Mouse (Mus musculus) stomach, embryonic 15.5 days (tissue): Measurements from ENCODE around the gene Dpp6. TPM values are rescaled to one million over a fixed set of nuclear protein-coding genes. Genes with fewer than 3 reads are reported as not detected.

Experiments
- ATAC-seq: fragments of 200-750 bp; cut with Nextera tagmentation; 2 replicates; pipeline ENCODE4 v1.8.0; 2017; ENCODE audit warnings: low read depth, moderate number of reproducible peaks, moderate TSS enrichment; ENCODE audit not compliant: insufficient read depth, low FRiP score
- H3K27ac ChIP-seq: fragments of 300-500 bp; sonication (generic); 2 replicates; pipeline ENCODE4 v1.5.1; 2015; ENCODE audit warnings: mild to moderate bottlenecking, inconsistent platforms
- H3K27me3 ChIP-seq: fragments of 300-500 bp; sonication (generic); replicated peaks from 2 replicates; pipeline ENCODE4 v1.6.1; 2015; ENCODE audit warnings: inconsistent platforms
- H3K36me3 ChIP-seq: fragments of 300-500 bp; sonication (generic); 2 replicates; pipeline ENCODE4 v1.6.1; 2015; ENCODE audit warnings: inconsistent platforms
- H3K4me1 ChIP-seq: fragments of 300-500 bp; sonication (generic); 2 replicates; pipeline ENCODE4 v1.6.1; 2015; ENCODE audit warnings: inconsistent platforms
- H3K4me2 ChIP-seq: fragments of 300-500 bp; sonication (generic); 2 replicates; pipeline ENCODE4 v1.6.1; 2015; ENCODE audit warnings: mild to moderate bottlenecking, inconsistent platforms
- H3K4me3 ChIP-seq: fragments of 300-500 bp; sonication (generic); replicated peaks from 2 replicates; pipeline ENCODE4 v1.5.1; 2015; ENCODE audit warnings: inconsistent platforms
- H3K9ac ChIP-seq: fragments of 300-500 bp; sonication (generic); 2 replicates; pipeline ENCODE4 v1.6.1; 2015; ENCODE audit warnings: inconsistent platforms
- H3K9me3 ChIP-seq: fragments of 300-500 bp; sonication (generic); 2 replicates; pipeline ENCODE4 v1.6.1; 2016; ENCODE audit warnings: inconsistent platforms
- WGBS: fragments of 180-500 bp; shearing (Covaris S2); methylation state at CpG from one replicate; pipeline ENCODE4 v1.1.7; 2015; 5-methylcytosine and 5-hydroxymethylcytosine counted together
- polyA plus RNA-seq: library from polyadenylated mRNA; unstranded; fragments of >200 nt; fragmentation: Nextera tagmentation; extraction: Ambion mirVana; gene quantifications from 2 replicates; pipeline ENCODE4 v1.2.1, GENCODE M21; 2015

The Dpp6 gene
- polyA plus RNA-seq, 1 experiment from 2014 or later: 2.4 TPM

DNA sequence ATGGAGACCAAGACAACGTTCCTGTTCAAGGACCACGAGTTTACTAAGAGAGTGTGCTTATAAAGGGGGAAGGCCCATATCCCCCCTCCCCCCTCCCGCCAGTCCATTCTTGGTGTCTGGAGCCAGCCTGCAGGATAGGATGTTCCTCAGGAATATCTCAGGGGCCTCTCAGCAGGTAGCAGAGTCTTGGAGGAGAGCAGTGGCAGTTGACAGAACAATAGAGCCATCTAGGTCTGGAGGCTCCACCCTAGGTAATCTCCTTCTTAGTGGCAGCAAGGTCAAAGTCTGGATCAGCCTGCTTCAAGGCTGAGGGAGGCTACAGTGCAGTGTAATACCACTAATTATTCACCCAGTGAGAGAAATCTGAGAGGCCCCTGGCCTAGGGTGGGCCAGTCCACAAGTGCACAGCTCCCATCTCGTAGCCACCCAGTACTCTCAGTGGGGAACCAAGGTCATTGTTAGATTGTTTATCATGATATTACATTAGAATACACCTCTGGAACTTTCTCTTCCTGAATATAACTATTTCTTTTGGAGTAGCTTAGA lies 604.2 kb downstream of the Dpp6 start:
- no peak for ATAC-seq
- Histone ChIP-seq H3K9ac (no peak overlapping the region), H3K9me3 (no peaks in the 10 kb centered on the region), H3K4me1 (no peaks in the 10 kb centered on the region), H3K36me3 (no peaks in the 10 kb centered on the region), H3K27ac (no peak overlapping the region), H3K4me3 (no peak overlapping the region), H3K27me3 (no peaks in the 10 kb centered on the region), H3K4me2 (no peak overlapping the region)
- 64% methylated on average over 4 of the region's 4 CpGs for WGBS

DNA sequence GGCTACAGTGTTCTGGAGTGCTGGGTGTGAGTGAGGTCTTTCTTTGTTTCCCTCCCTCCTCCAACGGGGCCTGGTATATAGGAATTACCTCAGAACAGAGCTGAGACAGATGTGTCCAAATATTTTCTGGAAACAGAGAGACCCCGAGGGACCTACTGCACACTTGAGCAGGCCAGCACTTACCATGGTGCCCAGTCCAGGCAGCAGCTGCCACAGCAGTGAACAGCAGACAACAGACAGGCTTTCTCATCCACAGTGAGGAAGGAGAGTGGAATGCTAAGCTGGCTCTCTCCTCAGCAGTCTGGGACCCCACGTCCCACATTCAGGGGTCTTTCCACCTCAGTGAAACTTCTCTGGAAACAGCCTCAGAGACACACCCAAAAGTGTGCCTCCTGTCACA lies 606.8 kb downstream of the Dpp6 start:
- no peaks in the 10 kb centered on the region for H3K27me3 ChIP-seq

DNA sequence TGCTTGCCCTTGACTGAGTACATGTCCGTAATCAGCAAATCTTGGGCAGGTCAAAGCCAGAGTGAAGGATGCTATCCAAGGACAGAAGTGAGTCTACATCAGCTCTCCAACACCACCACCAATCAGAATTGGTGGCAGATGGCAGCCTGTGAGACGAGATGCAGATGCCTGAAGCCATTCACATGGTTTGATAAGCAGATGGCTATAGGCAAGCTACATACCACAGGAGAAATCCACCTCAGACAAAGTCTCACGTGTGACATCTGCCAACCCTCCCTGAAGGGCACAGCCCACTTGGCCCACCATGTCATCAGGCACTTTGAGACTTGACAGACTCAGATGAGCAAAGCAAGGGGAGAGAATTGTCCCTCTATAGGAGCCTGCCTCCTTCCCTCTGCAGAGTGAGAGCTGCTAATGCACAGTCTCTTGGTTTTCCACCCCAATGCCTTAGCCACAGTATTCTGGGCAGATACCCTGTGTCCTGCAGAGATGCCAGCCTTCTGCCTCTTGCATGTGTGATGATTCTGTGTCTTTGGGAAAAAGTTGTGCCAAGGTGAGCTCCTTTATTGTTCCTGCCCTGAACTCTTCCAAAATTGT lies 607.6 kb downstream of the Dpp6 start:
- Histone ChIP-seq H3K4me2 (no peak overlapping the region), H3K4me1 (no peaks in the 10 kb centered on the region), H3K9ac (no peak overlapping the region), H3K27ac (no peak overlapping the region), H3K4me3 (no peak overlapping the region), H3K27me3 (no peaks in the 10 kb centered on the region), H3K9me3 (no peaks in the 10 kb centered on the region), H3K36me3 (no peaks in the 10 kb centered on the region)
- WGBS: 62% methylated on average over 3 of the region's 3 CpGs
- ATAC-seq: no peak

More for the DNA sequence above, 606.8 kb downstream of the Dpp6 start:
- Histone ChIP-seq H3K4me1 (no peaks in the 10 kb centered on the region), H3K36me3 (no peaks in the 10 kb centered on the region), H3K4me2 (no peak overlapping the region), H3K27ac (no peak overlapping the region), H3K4me3 (no peak overlapping the region), H3K9me3 (no peaks in the 10 kb centered on the region), H3K9ac (no peak overlapping the region)
- 63% methylated on average over 3 of the region's 3 CpGs for whole genome bisulfite sequencing
- ATAC-seq: no peak; the same call in 1 of the 2 replicates

DNA sequence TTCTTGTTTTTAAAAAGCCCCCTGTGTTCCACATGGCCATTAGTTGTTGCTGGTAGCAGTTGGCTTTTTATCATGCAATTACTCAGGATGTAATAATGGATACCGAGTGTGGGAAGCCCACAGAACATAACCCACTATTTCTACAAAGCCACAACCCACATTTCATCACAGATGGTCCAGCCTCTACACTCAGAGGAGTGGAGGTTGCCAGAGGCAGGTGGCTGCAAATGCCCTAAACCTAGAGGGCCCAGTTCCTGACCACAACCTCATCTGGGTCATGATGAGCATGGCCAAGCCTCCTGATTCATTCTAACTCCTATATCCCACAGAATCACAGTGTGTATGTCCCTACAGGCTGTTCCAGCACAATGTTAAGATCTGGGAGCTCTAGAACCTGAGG lies 609.2 kb downstream of the Dpp6 start:
- no peaks in the 10 kb centered on the region for H3K36me3 ChIP-seq
- ATAC-seq: no peak
- WGBS: 79% methylated on average over 1 of the region's 1 CpGs

DNA sequence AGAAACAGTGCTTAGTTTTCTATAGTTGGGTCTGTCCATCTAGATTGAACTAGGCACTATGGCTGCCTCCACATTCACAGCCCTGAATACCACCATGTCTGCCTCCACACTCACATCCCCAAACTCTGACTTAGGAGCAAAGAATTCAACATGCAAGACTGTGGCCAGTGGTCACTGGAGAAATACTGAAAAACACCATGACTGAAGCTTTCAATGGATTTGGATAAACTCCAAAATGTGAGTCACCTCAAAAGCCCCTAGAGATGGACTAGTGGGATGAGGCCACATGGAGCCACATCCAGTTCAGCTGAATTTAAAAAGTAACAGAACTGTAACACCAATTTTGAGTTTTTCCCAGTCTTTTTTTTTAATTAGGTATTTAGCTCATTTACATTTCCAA lies 616.6 kb downstream of the Dpp6 start:
- no peak overlapping the region for H3K4me3 ChIP-seq
- no peak for ATAC-seq

More for the DNA sequence above, 609.2 kb downstream of the Dpp6 start:
- no peak overlapping the region for H3K9ac ChIP-seq
- no peaks in the 10 kb centered on the region for H3K9me3 ChIP-seq
- H3K27ac ChIP-seq: no peak overlapping the region
- no peaks in the 10 kb centered on the region for H3K27me3 ChIP-seq
- no peak overlapping the region for H3K4me2 ChIP-seq
- H3K4me1 ChIP-seq: no peaks in the 10 kb centered on the region
- no peak overlapping the region for H3K4me3 ChIP-seq

DNA sequence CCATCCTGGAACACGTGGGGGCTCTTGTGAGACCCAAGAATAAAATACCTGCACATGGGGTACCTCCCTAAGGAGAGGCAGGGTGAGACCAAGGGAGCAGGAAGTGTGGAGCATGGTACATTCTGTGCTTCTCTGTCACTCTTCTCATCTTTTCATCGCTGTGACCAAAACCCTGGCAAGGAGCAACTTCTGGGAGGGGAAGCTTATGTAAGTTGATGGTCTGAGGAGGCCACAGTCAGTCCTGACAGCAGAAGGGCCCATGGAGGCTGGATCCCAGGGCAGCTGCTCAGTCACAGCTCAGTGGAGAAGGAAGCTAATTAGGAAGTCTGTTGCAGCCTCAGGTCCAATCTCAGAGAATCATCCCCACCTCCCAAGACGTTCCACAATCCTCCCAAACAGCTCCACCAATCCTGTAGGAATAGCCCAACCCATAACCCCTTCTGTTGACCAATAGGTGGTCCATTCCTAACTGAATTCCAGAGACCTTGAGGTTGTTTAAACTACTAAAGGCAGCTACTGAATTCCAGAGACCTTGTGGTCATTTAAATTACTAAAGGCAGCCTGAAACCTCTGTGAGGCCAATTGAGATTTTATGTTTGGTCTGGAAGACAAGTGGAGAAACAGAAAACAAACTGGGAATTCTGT lies 636.3 kb downstream of the Dpp6 start:
- Histone ChIP-seq H3K9me3 (no peaks in the 10 kb centered on the region), H3K9ac (no peak overlapping the region), H3K27me3 (no peaks in the 10 kb centered on the region), H3K27ac (no peak overlapping the region), H3K4me3 (no peak overlapping the region), H3K36me3 (no peaks in the 10 kb centered on the region), H3K4me2 (no peak overlapping the region), H3K4me1 (no peaks in the 10 kb centered on the region)
- ATAC-seq: no peak
- WGBS: 34% methylated on average over 3 of the region's 3 CpGs

More for the DNA sequence above, 616.6 kb downstream of the Dpp6 start:
- Histone ChIP-seq H3K27me3 (no peaks in the 10 kb centered on the region), H3K27ac (no peak overlapping the region), H3K4me2 (no peak overlapping the region), H3K4me1 (no peaks in the 10 kb centered on the region), H3K9me3 (no peaks in the 10 kb centered on the region), H3K36me3 (no peaks in the 10 kb centered on the region), H3K9ac (no peak overlapping the region)

DNA sequence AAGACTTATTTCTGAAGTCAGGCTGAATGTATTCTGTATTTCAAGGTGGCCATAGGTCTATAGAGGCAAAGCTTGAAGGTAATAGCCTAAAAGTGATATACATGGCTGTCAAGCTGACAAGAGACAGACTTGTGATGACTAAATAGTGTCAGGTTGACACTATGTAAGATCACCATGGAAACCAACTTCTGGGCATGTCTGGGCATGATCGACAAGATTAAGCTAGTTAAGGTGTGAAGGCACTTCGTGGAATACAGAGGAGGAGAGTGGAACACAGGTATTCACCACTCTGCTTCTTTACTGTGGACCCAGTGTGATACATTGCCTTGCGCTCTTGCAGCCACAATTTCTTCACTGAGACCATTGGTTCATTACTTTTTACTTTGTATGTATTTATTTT lies 637.4 kb downstream of the Dpp6 start:
- no peak overlapping the region for H3K9ac ChIP-seq
- no peaks in the 10 kb centered on the region for H3K4me1 ChIP-seq
- H3K27ac ChIP-seq: no peak overlapping the region
- 74% methylated on average over 3 of the region's 3 CpGs for WGBS
- no peak for ATAC-seq
- no peaks in the 10 kb centered on the region for H3K36me3 ChIP-seq
- no peak overlapping the region for H3K4me2 ChIP-seq
- no peaks in the 10 kb centered on the region for H3K9me3 ChIP-seq
- H3K4me3 ChIP-seq: no peak overlapping the region
- no peaks in the 10 kb centered on the region for H3K27me3 ChIP-seq

DNA sequence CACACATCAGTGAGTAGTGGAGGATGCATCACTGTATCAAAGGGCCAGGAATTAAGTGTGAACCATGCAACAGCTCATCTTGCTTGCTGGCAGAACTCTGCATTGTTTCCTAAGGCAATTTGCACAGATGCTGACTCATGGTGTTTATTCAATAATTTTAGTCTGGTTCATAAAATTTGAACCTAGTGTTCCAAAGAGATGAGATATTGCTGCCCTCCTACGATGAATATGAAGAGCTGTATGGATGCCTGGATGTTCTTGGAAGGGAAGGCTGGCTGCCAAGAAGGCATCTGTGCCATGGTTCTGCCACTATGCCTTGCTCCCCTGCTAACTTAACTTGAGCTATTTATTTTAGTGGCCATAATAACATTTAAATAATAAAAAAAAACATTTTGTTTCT lies 640.0 kb downstream of the Dpp6 start:
- Histone ChIP-seq H3K27me3 (no peaks in the 10 kb centered on the region), H3K9me3 (no peaks in the 10 kb centered on the region), H3K27ac (no peak overlapping the region), H3K4me1 (no peaks in the 10 kb centered on the region), H3K4me2 (no peak overlapping the region), H3K9ac (no peak overlapping the region), H3K36me3 (no peaks in the 10 kb centered on the region), H3K4me3 (no peak overlapping the region)
- 86% methylated on average over 1 of the region's 1 CpGs for WGBS
- no peak for ATAC-seq

DNA sequence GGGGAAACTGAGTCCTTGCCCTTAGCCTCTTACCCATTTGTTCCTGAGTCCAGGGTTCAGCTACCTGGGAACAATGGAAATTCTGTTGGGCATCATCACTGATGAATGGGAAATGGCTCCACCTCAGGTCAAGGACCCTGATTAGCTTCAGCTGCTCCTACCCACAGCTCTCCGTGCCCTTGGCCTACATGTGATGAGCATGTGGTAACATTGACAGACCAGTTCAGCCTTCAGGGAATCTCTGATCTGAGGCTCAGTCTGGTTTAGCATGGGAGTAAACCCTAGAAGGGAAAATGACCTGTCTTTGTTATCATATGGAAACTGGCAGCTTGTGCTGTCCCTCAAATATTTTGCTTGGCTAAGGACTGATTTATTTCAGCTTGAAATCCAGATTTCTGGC lies 640.7 kb downstream of the Dpp6 start:
- no peaks in the 10 kb centered on the region for H3K9me3 ChIP-seq
- H3K9ac ChIP-seq: no peak overlapping the region
- H3K36me3 ChIP-seq: no peaks in the 10 kb centered on the region
- ATAC-seq: no peak
- H3K27me3 ChIP-seq: no peaks in the 10 kb centered on the region
- no peak overlapping the region for H3K27ac ChIP-seq
- 46% methylated on average over 1 of the region's 1 CpGs for WGBS
- no peak overlapping the region for H3K4me2 ChIP-seq
- H3K4me1 ChIP-seq: no peaks in the 10 kb centered on the region
- no peak overlapping the region for H3K4me3 ChIP-seq

DNA sequence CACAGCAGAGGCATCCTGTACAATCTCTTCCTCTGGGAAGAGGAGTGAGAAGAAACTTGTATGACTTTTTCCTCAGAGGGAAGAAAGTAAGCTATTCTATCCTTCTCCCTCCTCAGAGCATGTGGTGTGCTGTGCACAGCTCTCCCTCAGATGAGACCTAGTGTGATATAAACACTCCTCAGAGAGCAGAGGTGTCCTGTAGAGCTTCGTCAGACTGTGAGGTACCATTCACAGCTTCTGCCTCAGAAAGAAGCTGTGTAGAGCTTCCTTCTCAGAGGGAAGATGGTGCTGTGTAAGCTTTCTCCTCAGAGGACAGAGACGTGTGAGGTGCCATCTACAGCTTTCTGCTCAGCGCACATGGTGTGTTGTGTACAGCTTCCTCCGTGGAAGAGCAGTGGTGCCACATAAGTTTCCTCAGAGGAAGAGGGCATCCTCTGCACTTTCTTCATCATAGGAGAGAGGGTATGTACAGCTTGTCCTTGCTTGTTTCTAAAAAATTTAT lies 658.0 kb downstream of the Dpp6 start:
- Histone ChIP-seq H3K27ac (no peak overlapping the region), H3K36me3 (no peaks in the 10 kb centered on the region), H3K9ac (no peak overlapping the region), H3K4me1 (no peaks in the 10 kb centered on the region), H3K9me3 (no peaks in the 10 kb centered on the region), H3K4me3 (no peak overlapping the region), H3K4me2 (no peak overlapping the region), H3K27me3 (no peaks in the 10 kb centered on the region)
- no peak for ATAC-seq
- 74% methylated on average over 4 of the region's 4 CpGs for WGBS

DNA sequence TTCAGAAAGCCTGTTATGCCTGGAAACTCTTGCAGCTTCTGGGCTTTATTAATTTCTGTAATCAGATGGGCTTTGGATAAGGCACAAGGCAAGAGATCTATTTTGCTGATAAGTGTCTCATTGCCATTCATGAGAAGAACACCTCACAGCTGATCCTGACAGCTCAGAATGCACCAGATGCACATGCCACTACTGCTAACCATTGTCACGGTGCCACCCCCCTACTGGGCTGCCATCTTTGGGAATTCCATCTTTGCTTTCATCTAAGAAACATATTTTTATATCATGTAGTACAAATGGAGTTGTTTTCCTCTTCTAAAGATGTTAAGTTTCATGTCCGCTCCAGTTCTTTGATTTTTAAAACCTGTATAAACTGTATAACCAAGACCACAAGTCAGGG lies 664.7 kb downstream of the Dpp6 start:
- no peak overlapping the region for H3K4me3 ChIP-seq
- whole genome bisulfite sequencing: 80% methylated on average over 2 of the region's 2 CpGs

DNA sequence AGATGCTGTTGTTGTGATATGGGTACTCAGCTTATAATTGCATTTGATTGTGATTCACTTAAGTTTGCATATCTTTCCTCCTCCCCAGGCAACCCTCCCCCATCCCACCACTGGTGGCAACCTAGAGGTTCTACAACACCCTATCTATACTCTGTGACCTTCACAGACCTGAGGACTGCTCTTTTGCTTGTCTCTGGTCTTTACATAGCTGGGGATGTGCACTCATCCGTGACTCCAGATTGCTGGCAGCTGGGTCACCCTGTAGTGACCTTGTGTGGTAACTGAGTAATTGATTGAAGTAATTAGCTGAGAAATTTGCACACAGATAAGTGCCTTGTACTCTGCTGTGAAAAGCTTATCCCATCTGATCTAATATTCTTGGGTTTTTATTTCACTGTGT lies 669.1 kb downstream of the Dpp6 start:
- Histone ChIP-seq H3K27me3 (no peaks in the 10 kb centered on the region), H3K4me3 (no peak overlapping the region), H3K4me1 (no peaks in the 10 kb centered on the region), H3K9me3 (no peaks in the 10 kb centered on the region), H3K36me3 (no peaks in the 10 kb centered on the region), H3K4me2 (no peak overlapping the region), H3K9ac (no peak overlapping the region), H3K27ac (no peak overlapping the region)
- 26% methylated on average over 1 of the region's 1 CpGs for WGBS
- ATAC-seq: no peak

More for the DNA sequence above, 664.7 kb downstream of the Dpp6 start:
- Histone ChIP-seq H3K36me3 (no peaks in the 10 kb centered on the region), H3K27ac (no peak overlapping the region), H3K9ac (no peak overlapping the region), H3K4me2 (no peak overlapping the region), H3K4me1 (no peaks in the 10 kb centered on the region), H3K27me3 (no peaks in the 10 kb centered on the region), H3K9me3 (no peaks in the 10 kb centered on the region)
- no peak for ATAC-seq
